Mouse (Mus musculus) heart, postnatal 0 days (tissue): Measurements from ENCODE around the gene Mitf.

Experiments
- CTCF ChIP-seq: IDR thresholded peaks from 2 replicates; pipeline ENCODE4 v1.5.1; 2016; ENCODE audit warnings: antibody characterized with exemption, control low read depth, low read depth
- EP300 ChIP-seq: IDR thresholded peaks from 2 replicates; pipeline ENCODE4 v1.6.1; 2016; ENCODE audit warnings: antibody characterized with exemption, low read depth

GRCm38 (mm10) chr6:97956121-97956520, 149.3 kb downstream of the Mitf start:
- TF ChIP-seq CTCF (no peak), EP300 (no peak)
